Mouse (Mus musculus): ENCODE measurements around the gene Gm9936. TPM values are rescaled to one million over a fixed set of nuclear protein-coding genes. Genes with fewer than 3 reads are reported as not detected.
"Not testable (repeated sequence)": the region's sequence is repeated elsewhere in the genome, so short reads cannot be mapped to it uniquely, and the experiment has no call there.

Gene Gm9936
- total RNA-seq, 1 experiment from 2014 or later: not detected

GRCm38 (mm10) chr5:114840481-114840880 is 18.0 kb downstream of the Gm9936 start:
- DNase-seq: not testable (repeated sequence)

- DNase-seq: no peak
Measured at GRCm38 (mm10) chr5:114836886-114837285, 21.6 kb downstream of the Gm9936 start.

DNA sequence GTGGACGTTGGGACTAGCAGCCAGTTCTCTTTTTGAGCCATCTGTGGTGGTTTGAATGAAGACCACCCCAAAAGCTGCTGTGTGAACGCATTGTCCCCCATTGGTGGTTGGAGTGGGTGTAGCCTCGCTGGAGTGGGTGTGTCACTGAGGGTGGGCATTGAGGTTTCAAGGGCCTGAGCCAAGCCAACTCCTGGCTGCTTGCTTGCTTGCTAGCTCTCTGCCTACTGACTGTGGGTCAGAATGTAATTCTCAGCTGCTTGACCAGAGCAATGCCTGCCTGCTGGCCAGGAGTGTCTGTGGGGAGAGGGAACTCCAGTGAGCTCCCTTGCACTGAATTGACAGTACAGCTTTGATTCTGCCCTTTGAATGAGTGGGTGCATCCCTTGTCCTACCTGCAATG is 28.7 kb downstream of the Gm9936 start:
- DNase-seq: no peak

- DNase-seq: peak; percentile 49
Measured at GRCm38 (mm10) chr5:114827427-114827826, 31.1 kb downstream of the Gm9936 start.

DNA sequence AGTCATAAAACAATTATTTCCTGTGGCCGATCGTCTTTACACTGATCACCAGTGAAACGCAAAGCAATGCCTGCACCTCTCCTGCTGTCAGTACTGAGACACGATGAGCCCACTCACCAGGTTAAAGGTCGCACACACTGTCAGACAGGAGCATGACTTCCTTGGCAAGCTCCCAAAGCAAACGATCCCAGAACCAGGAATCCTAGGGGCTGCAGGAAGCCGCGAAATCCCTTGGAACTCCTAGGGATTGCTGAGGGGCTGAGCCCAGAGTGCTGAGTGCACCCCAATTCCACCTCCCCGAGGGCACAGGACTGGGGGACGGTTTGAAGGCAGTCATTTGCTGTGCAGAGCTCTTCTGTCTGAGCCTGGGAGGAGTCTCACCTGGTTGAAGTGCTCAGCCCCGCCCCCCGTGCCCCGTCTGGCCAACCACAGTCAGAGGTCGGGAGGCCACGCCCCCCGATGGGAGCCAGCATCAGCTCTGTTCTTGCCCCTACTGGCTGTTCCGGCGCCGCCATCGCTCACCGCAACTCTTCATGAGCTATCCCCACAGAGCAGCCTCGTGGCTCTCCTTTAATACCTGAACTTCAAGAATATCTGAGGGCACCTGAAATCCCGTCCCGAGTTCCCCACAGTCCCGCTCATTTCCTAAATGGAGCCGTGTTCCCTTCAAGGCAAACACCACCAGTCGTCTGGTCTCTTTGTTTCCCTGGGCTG is 32.3 kb downstream of the Gm9936 start:
- DNase-seq: peak; percentile 89

DNA sequence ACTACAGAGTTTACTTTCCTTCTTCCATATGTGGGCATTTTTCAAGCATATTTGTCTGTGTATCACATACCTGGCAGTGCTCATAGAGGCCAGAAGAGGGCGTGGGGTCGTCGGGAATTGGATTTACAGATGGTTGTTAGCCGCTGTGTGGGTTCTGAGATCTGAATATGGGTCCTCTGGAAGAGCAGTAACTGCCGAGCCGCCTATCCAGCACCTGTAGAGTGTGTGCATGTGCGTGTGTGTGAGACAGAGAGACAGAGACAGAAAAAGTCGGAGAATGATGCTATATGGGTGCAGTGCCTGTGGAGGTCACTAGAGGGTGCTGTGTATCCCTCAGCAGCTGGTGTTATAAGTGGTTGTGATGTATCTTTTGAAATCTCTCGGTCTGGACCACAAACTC is 34.3 kb downstream of the Gm9936 start:
- DNase-seq: peak; percentile 52

DNA sequence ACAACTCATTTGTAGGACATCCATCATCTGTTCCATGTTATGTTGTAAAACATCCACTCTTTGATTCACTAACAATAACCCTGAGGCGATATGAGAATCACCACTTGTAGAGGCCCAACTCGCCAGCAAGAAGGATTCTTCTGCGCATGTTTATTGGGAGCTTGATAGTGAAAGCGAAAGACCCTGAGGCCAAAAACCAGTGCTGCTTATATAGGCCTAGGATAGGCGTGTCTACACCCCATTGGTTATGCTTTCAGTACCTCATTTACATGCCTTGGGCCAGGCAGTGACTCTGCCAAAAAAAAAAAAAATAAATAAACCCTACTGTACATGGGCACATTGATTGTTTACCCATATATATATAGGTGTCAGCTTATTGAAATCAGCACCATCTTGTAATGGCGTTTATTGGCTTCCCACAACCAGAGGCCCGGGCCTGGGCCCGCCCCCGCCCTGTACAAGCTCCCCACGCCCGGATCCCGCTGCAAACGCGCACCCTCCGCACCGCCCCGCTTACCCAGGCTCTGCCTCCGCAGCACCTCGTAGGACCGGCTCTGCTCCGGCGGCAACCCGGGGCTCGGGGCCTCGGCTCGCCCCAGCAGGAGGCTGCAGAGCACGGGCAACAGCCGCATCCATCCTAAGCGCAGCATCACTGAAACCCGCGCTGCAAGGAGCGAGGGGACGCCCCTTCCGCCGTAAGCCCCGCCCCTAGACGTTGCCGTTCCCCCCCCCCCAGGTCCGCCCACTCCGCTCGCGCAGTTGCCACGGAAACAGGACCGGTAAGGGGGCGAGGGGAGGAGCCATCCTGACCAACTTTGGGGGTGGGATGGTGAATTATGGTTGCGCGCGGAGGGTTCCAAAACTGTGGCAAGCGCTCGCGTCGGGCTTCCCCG is 35.4 kb downstream of the Gm9936 start, which contains the start of gene 1500011B03Rik:
Gene 1500011B03Rik (minus strand): TSS at position 673 of the 893 bp plus-strand sequence.
- peak; percentile 90 for DNase-seq

- no peak for DNase-seq
Measured at GRCm38 (mm10) chr5:114818124-114818523, 40.4 kb downstream of the Gm9936 start.

DNA sequence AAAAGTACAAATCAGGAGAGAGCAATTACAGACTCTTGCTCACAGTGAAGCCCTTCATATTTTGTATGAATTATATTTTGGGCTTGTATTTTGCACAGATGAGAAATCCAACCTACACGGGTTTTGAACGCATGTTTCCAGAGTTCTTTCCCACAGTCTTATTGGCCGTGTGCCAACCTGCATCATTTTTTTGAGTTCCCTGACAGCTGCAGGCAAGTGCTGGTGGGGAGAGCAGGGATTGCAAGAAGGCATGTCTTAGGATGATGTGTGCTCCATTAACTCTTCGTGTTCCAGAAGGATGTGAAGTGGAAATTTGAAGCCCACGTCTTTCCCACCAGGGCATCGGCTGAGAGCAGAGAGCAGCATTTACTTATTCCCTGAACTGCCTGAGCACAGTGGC is 41.9 kb downstream of the Gm9936 start:
- DNase-seq: no peak

- peak; percentile 94 for DNase-seq
Measured at GRCm38 (mm10) chr5:114813525-114814181, 44.8 kb downstream of the Gm9936 start.

DNA sequence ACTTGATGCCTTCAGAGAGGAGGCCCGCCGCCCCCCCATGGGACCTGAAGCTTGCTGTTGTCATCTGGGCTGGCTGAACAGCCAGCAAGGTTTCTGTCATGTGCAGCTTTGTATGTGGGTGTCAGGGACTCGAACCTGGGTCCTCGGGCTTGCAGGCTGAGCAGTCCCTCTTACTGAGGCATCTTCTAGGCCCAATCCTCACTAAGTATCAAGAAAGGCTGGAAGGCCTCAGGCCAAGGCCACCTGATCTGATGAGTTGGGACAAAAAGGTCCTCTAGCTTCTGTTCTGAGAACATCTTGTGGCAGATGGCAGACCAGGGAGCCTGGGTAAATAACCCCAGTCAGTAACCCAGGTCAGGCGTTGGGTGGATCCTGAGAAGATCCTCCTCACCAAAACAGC is 48.7 kb downstream of the Gm9936 start:
- DNase-seq: no peak

DNA sequence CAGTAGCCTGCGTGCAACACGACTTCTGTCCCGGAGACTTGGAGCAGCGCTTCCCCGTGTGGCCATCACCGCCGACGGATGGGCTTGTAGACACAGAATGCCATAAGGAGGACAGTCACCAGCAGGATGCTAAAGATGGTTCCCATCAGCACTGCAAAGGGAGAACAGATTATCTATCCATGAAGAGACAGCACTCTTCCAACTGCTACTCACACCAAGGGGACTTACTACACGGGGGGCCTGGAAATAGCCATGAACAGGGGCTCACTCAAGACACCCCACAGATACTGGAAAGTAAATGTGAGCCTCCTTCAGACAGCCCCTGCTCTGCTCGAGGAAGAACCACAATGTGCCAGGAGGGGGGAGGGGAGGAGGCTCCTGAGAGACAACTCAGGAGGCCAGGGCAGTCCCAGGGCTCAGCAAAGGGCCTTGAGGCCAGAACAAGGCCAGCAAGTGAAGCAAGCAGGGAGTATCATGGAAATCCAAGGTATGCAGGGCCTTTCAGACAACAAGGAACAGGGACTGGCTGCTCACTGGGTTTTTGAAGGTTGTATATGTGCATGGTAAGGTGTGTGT is 49.2 kb downstream of the Gm9936 start:
- peak; percentile 89 for DNase-seq

DNA sequence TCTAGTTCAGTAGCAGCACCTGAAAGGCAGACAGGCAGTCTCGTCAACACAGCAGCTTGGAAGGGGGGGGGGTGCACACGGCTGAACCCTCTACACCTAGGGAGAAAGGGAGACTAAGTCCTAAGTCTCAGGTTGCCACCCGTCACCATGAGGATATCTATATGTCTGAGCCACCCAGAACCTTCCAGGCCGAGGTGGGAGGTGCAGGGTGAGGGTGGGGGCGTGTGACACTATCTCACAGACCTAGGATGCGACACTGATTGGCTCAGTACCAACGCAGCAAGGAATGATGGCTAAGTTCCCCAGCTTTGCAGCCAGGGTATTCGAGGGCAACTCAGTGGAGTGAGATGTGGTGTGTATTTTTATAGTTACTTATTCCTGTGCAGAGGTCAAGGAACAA is 50.1 kb downstream of the Gm9936 start:
- no peak for DNase-seq

DNA sequence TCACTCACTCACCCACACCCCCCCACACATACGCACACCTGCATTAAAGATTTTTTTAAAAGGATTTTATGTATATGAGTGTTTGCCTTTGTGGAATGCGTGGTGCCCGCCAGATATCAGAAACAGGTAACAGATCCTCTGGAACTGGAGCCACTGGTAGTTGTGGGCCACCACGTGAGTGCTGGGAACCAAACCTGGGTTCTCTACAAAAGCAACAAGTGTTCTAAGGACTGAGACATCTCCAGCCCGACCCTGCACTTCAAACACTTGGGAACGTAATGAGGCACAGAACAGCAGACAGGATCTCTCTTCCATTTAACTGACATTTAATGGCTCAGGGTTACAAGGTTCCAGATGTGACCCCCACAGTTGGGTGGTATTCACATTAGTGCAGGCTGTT is 50.6 kb downstream of the Gm9936 start:
- no peak for DNase-seq

DNA sequence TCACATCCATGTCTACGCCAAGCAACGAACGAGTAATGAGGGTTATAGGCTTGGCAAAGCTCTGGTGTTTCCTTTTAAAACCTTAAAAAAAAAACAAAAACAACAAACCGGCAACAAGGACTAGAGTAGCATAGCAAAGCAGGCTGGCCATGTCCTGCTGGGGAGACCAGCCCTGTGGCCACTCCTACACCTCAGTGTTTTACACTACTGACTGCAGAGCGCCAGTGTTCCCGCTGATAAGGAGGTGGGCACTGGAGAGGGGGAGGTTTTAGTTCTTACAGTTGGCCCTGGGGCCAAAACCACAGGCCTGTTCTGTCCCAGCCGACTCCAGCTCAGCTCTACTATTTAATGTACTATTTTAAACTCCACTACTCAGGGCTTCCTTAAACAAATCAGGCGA is 51.0 kb downstream of the Gm9936 start:
- no peak for DNase-seq

GRCm38 (mm10) chr5:114807063-114807462 is 51.4 kb downstream of the Gm9936 start:
- no peak for DNase-seq

GRCm38 (mm10) chr5:114806636-114807035 is 51.8 kb downstream of the Gm9936 start:
- DNase-seq: no peak

Small RNAs within 50 kb of the gene (microRNA-seq; reads per million reads assigned to microRNA genes)
- 10.2 to 18.7 reads per million in 2 experiments for gene Mir6240

Other genes starting within 250 kb of the Gm9936 start
- 2.1 and 3.6 TPM in 2 replicates for gene Trpv4, start 200.3 kb downstream of the Gm9936 start, total RNA-seq (2021)
- 39.2 and 41.7 TPM in 2 replicates for gene Gltp, start 167.7 kb downstream of the Gm9936 start, total RNA-seq (2021)
- 6.9 and 10.0 TPM in 2 replicates for gene Tchp, start 150.9 kb downstream of the Gm9936 start, total RNA-seq (2021)
- 89.4 and 95.0 TPM in 2 replicates for gene Ankrd13a, start 84.0 kb downstream of the Gm9936 start, total RNA-seq (2021)
- gene Git2, start 83.2 kb downstream of the Gm9936 start, total RNA-seq (2021): 42.7 and 49.4 TPM in 2 replicates
- 36.8 and 43.6 TPM in 2 replicates for gene 1500011B03Rik, start 35.2 kb downstream of the Gm9936 start, total RNA-seq (2021)
- gene 4930519G04Rik, start 5.0 kb downstream of the Gm9936 start, total RNA-seq (2021): not detected in 2 replicates
- 6.5 and 7.7 TPM in 2 replicates for gene Oasl2, start 38.3 kb upstream of the Gm9936 start, total RNA-seq (2021)
- 0.83 and 1.5 TPM in 2 replicates for gene Oasl1, start 64.6 kb upstream of the Gm9936 start, total RNA-seq (2021)
- 36.2 and 36.3 TPM in 2 replicates for gene 2210016L21Rik, start 83.5 kb upstream of the Gm9936 start, total RNA-seq (2021)
- gene Hnf1a, start 112.4 kb upstream of the Gm9936 start, total RNA-seq (2021): 0.26 and 2.0 TPM in 2 replicates
- 54.8 and 59.2 TPM in 2 replicates for gene Sppl3, start 152.5 kb upstream of the Gm9936 start, total RNA-seq (2021)
- not detected in 2 replicates for gene Gm10401, start 239.6 kb upstream of the Gm9936 start, total RNA-seq (2021)